Mouse (Mus musculus): ENCODE measurements at regions not wholly inside any gene's neighbourhood (a gene's known extent, or its start where the extent isn't known, plus 50 kb on each side); places are given as distances from the start of the nearest gene placed in this dataset.

DNA sequence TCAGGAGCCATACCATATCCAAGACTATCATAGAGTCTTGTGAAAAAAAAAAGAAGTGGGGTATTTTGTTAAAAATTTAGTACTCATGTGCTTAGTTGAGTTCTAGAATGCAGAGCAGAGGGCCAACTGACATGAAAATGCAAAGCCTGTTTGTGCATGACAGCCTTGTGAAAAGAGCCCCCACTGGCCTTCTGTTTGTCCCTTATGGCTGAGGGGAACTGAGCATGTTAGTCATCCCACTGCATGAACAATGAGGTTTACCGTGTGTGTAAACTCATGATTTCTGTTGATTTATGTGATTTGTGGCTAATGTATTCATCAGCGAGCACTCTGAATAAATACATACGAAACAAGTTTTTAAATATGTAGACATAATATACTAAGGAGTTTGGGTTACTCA lies 266.1 kb upstream of the Nox3 start:
- DNase-seq (ENCODE audit: low spot score in 2 of 2): no peak

DNA sequence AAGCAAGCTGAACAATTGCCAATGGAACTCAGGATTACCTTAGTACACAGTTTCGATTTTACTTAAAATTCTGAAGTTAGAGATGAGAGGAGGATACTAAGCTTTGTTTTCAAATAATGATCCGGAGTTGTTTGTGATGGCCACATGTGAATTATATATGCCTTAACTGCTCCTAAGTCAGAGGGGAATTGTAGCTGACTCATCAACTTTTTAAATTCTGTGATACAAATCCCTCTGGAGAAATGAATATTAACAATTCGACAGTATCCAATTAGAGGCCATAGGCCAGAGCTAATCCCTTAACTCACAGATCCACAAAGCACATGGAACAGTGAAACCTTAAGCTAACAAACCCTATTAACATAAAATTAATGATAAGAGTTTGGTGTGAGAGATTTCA lies 250.5 kb upstream of the Nox3 start:
- no peak for DNase-seq (ENCODE audit: low spot score in 2 of 2)

DNA sequence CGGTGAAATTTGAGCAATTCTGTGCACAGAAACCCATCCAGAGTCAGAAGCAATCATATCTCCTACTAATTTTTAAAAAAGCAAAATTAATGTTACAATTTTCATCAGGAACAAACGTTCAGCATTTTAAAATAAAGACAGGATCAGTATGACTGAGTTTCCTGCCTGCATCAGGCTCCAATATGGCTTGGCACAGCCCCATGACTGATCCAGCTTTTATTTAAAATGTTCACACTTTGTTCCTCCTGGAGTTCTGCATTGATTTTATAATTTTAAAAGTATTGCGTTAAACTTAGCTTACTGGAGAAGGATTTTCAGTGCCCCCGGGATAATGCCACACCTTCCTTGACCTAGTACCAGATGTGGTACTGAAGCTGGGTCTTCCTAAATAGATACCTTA lies 240.3 kb upstream of the Nox3 start:
- DNase-seq (ENCODE audit: low spot score in 2 of 2): no peak

DNA sequence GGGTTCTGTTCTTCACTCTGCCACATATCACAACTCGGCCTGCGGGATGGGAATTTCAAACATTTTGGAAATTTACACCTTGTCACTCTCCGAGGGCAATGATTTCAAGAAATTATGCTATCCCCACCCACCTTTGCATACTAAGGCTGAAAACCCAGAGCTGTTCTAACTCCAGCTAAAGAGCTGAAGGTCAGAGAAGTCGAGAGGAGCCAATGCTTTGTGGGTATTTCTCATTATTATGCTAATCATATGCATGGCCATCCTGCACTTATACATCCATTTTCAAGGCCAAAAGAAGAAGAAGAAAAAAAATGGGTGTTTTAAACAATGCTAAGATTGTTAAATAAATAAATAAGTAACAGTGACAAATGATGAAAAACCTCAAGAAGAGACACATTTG lies 237.1 kb upstream of the Nox3 start:
- no peak for DNase-seq (ENCODE audit: low spot score in 2 of 2)

- DNase-seq (ENCODE audit: low spot score in 2 of 2): no peak
Measured at GRCm38 (mm10) chr17:3932071-3932470, 236.0 kb upstream of the Nox3 start.

DNA sequence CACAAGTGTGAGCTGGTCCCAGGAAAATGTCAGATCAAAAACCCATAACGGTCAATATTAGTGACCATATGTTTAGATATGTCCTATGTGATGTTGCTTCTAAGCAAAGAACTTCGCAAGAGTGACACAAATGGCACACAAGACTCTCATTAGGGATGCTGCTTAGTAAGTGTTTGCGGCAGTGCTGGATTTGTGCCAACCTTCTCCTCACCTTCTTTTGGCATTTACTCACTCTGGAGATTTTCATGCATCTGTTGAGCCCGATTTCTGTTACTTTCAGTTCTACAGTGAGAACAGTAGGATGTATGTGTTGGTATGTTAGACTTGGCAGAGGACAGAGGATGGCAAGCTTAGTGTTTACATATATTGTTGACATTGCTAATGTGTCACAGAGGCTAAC lies 231.0 kb upstream of the Nox3 start:
- DNase-seq (ENCODE audit: low spot score in 2 of 2): no peak

- DNase-seq (ENCODE audit: low spot score in 2 of 2): no peak
Measured at GRCm38 (mm10) chr17:3920282-3920681, 224.2 kb upstream of the Nox3 start.

GRCm38 (mm10) chr17:3892826-3893225 lies 196.8 kb upstream of the Nox3 start:
- no peak for DNase-seq (ENCODE audit: low spot score in 2 of 2)

DNA sequence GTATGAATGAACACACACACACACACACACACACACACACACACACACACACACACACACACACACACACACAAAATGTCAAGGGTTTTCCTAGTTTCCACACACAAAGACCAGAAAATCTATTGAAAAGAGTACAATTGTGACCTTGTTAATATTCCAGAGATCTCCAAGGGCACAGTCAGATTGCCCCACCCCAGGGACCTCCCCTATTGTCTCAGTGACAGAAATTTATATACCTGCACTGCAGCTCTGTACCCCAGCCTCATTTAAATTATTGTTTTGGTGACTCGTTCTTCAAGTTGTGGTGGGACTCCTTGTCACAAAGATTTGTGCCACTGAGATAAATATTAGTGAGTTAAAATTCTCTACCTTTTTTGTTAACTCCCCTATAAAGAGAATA lies 187.1 kb upstream of the Nox3 start:
- no peak for DNase-seq (ENCODE audit: low spot score in 2 of 2)

DNA sequence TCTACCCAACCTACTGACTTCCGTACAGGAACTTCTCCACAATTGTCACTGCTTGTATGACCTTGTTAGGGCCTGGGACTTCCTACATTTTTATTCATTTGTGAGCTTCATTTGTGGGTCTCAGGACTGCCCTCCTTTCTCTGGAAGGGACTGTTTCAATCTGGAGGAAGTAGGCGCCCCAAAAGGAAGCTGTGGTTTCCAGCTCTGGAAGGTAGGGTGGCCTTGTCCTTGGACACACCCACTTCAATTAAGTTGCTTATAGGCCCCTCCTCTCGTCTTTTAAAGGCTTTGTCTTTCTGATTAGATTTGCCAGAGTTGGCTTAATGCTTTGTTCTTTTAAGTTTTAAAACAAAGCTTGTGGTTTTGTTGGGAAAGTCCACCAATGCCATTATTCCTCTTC lies 183.0 kb upstream of the Nox3 start:
- DNase-seq (ENCODE audit: low spot score in 2 of 2): no peak

DNA sequence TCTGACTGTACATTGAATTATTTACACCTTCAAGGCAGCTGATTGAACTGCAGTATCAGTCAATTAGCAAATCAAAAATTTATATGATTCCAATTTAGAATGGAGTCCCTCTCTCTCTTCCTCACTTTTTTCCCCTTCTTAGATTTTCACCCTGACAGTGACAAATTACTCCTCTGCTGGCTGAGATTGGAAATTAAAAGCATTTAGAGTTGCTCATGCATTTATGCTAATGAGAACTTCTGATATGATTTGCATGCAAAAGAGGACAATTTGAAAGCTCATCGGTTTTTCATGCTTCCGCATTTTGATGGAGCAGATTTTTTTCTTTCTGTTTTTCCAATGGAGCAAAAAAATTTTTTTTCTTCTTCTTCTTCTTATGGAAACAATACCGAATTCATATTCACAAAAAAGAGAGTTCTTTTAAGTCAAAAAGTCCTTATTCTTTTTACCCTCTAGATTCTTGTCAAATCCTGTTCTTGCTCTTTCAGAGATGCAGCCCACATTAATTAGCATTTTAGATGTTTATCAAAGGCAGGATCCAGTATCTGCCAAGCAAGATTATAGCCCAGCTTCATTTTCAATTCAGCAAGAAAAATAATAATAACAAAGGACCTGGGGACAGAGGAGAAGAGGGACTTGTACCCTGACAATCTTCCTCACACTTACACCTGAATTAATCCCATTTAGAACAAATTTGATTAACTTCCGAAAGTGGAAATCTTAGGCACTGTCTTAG lies 173.6 kb upstream of the Nox3 start:
- DNase-seq (ENCODE audit: low spot score in 2 of 2): no peak

- DNase-seq (ENCODE audit: low spot score in 2 of 2): no peak
Measured at GRCm38 (mm10) chr17:3862384-3862783, 166.3 kb upstream of the Nox3 start.

GRCm38 (mm10) chr17:3836386-3836785 lies 140.3 kb upstream of the Nox3 start:
- DNase-seq (ENCODE audit: low spot score in 2 of 2): no peak

DNA sequence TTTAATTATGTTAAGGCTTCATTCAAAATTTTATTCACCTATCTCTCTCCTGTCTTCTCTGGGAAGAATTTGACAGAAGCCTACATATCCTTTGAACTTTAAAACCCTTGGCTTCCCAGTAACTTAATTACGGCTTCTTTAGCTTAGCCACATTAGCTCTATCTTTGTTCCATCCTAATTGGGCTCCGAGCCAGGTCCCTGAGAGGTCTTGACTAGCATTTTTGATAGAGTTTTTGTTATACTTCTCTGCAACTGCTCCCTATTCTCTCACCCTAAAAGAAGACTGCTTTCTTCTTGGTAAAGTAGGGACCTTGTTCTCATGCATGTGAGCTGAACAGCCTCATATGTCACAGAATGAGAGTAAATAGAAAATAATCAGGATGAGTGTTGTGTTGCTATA lies 115.1 kb upstream of the Nox3 start:
- DNase-seq (ENCODE audit: low spot score in 2 of 2): no peak

- DNase-seq (ENCODE audit: low spot score in 2 of 2): no peak
Measured at GRCm38 (mm10) chr17:3803507-3803906, 107.4 kb upstream of the Nox3 start.

- peak in 1 of 2 experiments; percentile 12 for DNase-seq (ENCODE audit: low spot score in 2 of 2)
Measured at GRCm38 (mm10) chr17:3792597-3792996, 96.5 kb upstream of the Nox3 start.

- DNase-seq (ENCODE audit: low spot score in 2 of 2): no peak
Measured at GRCm38 (mm10) chr17:3782156-3782555, 86.1 kb upstream of the Nox3 start.

GRCm38 (mm10) chr17:3777691-3778090 lies 81.6 kb upstream of the Nox3 start:
- no peak for DNase-seq (ENCODE audit: low spot score in 2 of 2)

- no peak for DNase-seq (ENCODE audit: low spot score in 2 of 2)
Measured at GRCm38 (mm10) chr17:3747808-3748335, 51.8 kb upstream of the Nox3 start.

Measured in spleen, postnatal 10 days (tissue).